Mouse (Mus musculus): ENCODE results near the gene Cldn7. TPM values are rescaled to one million over a fixed set of nuclear protein-coding genes. Genes with fewer than 3 reads are reported as not detected.
A peak's percentile ranks its signal among the peaks of the same experiment; 100 is the strongest.
"Not testable (repeated sequence)": the region's sequence is repeated elsewhere in the genome, so short reads cannot be mapped to it uniquely, and the experiment has no call there.

Gene Cldn7
- total and polyA plus RNA-seq, 2 experiments from 2014 or later, result 0.34 TPM; not detected in 1

- Histone ChIP-seq H3K4me1 (ENCODE audit: insufficient read depth) (no peaks in the 10 kb centered on the region), H3K27ac (ENCODE audit: low read depth, low read length) (no peak overlapping the region), H3K4me2 (ENCODE audit: low read depth) (peak overlapping the region; percentile 51), H3K4me3 (ENCODE audit: low read depth, low read length) (peak overlapping the region; percentile 39), H3K9me3 (ENCODE audit: low read length) (no peaks in the 10 kb centered on the region), H3K27me3 (ENCODE audit: insufficient read depth, low read length) (no peaks in the 10 kb centered on the region; the same call in 1 of the 2 replicates), H3K36me3 (ENCODE audit: insufficient read depth) (no peaks in the 10 kb centered on the region), H3K9ac (peak overlapping the region; percentile 43)
- ATAC-seq, result peak; percentile 26
- TF ChIP-seq CTCF (IDR thresholded peaks at IDR 0.05; ENCODE audit: low read depth), result no peak
- whole genome bisulfite sequencing, result 3% methylated on average over 29 of the region's 29 CpGs
- DNase-seq, result no peak
Observed at GRCm38 (mm10) chr11:69947337-69948065, 17.1 kb upstream of the Cldn7 start.

GRCm38 (mm10) chr11:69948066-69948762 is 16.4 kb upstream of the Cldn7 start, which contains the start of gene Slc2a4:
Gene Slc2a4 (minus strand): TSS chr11:69948188.
- no peak for TF ChIP-seq CTCF (IDR thresholded peaks at IDR 0.05; ENCODE audit: low read depth)
- WGBS, result under 1% methylated on average over 34 of the region's 34 CpGs
- peak; percentile 94 for ATAC-seq
- peak within 1 kb of the TSS; percentile 39 for H3K4me3 ChIP-seq (ENCODE audit: low read depth, low read length)
- H3K9ac ChIP-seq, result peak within 1 kb of the TSS; percentile 43
- H3K4me1 ChIP-seq (ENCODE audit: insufficient read depth), result no peaks in the 10 kb centered on the region
- H3K4me2 ChIP-seq (ENCODE audit: low read depth), result peak within 1 kb of the TSS; percentile 51
- H3K27ac ChIP-seq (ENCODE audit: low read depth, low read length), result no peak within 1 kb of the TSS
- no peaks in the 10 kb centered on the region; the same call in 1 of the 2 replicates for H3K27me3 ChIP-seq (ENCODE audit: insufficient read depth, low read length)
- no peaks in the 10 kb centered on the region for H3K36me3 ChIP-seq (ENCODE audit: insufficient read depth)
- DNase-seq, result peak; percentile 90
- H3K9me3 ChIP-seq (ENCODE audit: low read length), result no peaks in the 10 kb centered on the region

- DNase-seq (peak; percentile 84), ATAC-seq (peak; percentile 61)
- Histone ChIP-seq H3K36me3 (ENCODE audit: insufficient read depth) (no peaks in the 10 kb centered on the region), H3K27ac (ENCODE audit: low read depth, low read length) (no peak overlapping the region), H3K9me3 (ENCODE audit: low read length) (no peaks in the 10 kb centered on the region), H3K4me2 (ENCODE audit: low read depth) (peak overlapping the region; percentile 51), H3K4me3 (ENCODE audit: low read depth, low read length) (peak overlapping the region; percentile 39), H3K27me3 (ENCODE audit: insufficient read depth, low read length) (no peaks in the 10 kb centered on the region; the same call in 1 of the 2 replicates), H3K9ac (0 out of 2 replicates have a peak overlapping the region, but pooled peaks have one; percentile 43), H3K4me1 (ENCODE audit: insufficient read depth) (no peaks in the 10 kb centered on the region)
- TF ChIP-seq CTCF (IDR thresholded peaks at IDR 0.05; ENCODE audit: low read depth), result peak; percentile 85
- under 1% methylated on average over 14 of the region's 14 CpGs for WGBS
Observed at GRCm38 (mm10) chr11:69948763-69949150, 15.8 kb upstream of the Cldn7 start.

DNA sequence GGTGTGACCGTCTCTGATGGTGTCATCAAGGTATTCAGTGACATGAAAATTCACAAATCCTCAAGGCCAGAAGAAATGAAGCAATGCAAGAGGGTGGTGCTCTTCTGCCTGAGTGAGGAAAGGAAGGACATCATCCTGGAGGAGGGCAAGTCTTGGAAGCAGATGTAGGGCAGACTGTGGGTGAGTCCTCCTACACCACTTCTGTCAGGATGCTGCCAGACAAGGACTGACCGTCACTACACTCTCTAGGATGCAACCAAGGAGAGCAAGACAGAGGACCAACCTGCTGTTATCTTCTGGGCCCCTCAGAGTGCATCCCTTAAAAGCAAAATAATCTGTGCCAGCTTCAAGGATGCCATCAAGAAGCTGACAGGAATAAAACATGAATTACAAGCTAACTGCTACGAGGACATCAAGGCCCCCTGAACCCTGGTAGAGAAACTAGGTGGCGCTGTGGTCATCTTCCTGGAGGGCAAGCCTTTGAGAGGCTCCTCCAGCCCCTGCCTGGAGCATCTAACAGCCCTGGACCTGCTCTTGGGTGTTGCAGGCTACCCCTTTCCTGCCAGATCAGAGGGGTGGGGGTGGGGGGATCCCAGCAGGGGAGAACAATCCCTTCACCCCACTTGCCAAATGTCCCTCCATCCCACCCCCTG is 13.6 kb upstream of the Cldn7 start:
- Histone ChIP-seq H3K9me3 (ENCODE audit: low read length) (no peaks in the 10 kb centered on the region), H3K27me3 (ENCODE audit: insufficient read depth, low read length) (no peaks in the 10 kb centered on the region), H3K4me3 (ENCODE audit: low read depth, low read length) (no peak overlapping the region), H3K4me2 (ENCODE audit: low read depth) (no peak overlapping the region), H3K9ac (no peak overlapping the region), H3K36me3 (ENCODE audit: insufficient read depth) (no peaks in the 10 kb centered on the region), H3K27ac (ENCODE audit: low read depth, low read length) (no peak overlapping the region), H3K4me1 (ENCODE audit: insufficient read depth) (no peaks in the 10 kb centered on the region)
- DNase-seq (no peak), ATAC-seq (no peak)
- no peak for TF ChIP-seq CTCF (IDR thresholded peaks at IDR 0.05; ENCODE audit: low read depth)
- WGBS, result 42% methylated on average over 4 of the region's 4 CpGs

GRCm38 (mm10) chr11:69952274-69952673 is 12.3 kb upstream of the Cldn7 start:
- no peaks in the 10 kb centered on the region for H3K9me3 ChIP-seq (ENCODE audit: low read length)
- no peaks in the 10 kb centered on the region for H3K4me1 ChIP-seq (ENCODE audit: insufficient read depth)
- DNase-seq (no peak), ATAC-seq (no peak)
- no peaks in the 10 kb centered on the region for H3K27me3 ChIP-seq (ENCODE audit: insufficient read depth, low read length)
- no peak for TF ChIP-seq CTCF (IDR thresholded peaks at IDR 0.05; ENCODE audit: low read depth)
- H3K36me3 ChIP-seq (ENCODE audit: insufficient read depth), result no peaks in the 10 kb centered on the region
- H3K4me3 ChIP-seq (ENCODE audit: low read depth, low read length), result no peak overlapping the region
- no peak overlapping the region for H3K27ac ChIP-seq (ENCODE audit: low read depth, low read length)
- 31% methylated on average over 1 of the region's 1 CpGs for WGBS
- H3K4me2 ChIP-seq (ENCODE audit: low read depth), result no peak overlapping the region
- H3K9ac ChIP-seq, result no peak overlapping the region

DNA sequence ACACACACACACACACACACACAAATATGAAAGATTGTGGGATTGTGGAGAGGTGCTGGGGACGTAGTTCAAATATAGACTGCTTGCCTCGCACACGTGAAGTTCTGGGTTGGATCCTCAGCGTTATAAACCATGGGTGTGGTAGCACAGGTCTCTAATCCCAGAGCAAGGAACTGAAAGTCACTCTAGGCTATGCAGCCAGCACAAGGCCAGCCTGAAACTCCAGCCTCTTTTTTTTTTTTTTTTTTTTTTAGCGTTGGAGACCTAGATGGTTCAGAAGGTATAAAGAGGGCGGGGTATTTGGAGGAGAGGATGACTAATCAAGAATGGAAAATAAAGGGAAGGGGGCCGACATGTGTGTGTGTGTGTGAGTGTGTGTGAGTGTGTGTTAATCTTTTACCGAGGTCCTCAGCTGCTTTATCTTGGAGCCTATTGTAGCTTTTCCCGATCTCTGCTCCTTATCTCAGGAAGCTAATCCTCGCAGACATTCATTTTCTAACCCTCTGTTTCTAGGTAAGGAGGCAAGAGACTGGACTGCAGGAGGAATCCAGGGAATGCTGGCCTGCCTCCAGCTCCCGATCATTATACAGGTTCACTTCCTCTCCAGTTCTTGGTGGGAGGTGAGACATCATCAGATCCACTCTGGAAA is 11.2 kb upstream of the Cldn7 start:
- DNase-seq (no peak), ATAC-seq (no peak)
- Histone ChIP-seq H3K4me3 (ENCODE audit: low read depth, low read length) (no peak overlapping the region), H3K4me1 (ENCODE audit: insufficient read depth) (no peaks in the 10 kb centered on the region), H3K9me3 (ENCODE audit: low read length) (no peaks in the 10 kb centered on the region), H3K27ac (ENCODE audit: low read depth, low read length) (no peak overlapping the region), H3K27me3 (ENCODE audit: insufficient read depth, low read length) (no peaks in the 10 kb centered on the region), H3K9ac (no peak overlapping the region), H3K36me3 (ENCODE audit: insufficient read depth) (no peaks in the 10 kb centered on the region), H3K4me2 (ENCODE audit: low read depth) (no peak overlapping the region)
- 66% methylated on average over 11 of the region's 11 CpGs for WGBS
- no peak for TF ChIP-seq CTCF (IDR thresholded peaks at IDR 0.05; ENCODE audit: low read depth)

DNA sequence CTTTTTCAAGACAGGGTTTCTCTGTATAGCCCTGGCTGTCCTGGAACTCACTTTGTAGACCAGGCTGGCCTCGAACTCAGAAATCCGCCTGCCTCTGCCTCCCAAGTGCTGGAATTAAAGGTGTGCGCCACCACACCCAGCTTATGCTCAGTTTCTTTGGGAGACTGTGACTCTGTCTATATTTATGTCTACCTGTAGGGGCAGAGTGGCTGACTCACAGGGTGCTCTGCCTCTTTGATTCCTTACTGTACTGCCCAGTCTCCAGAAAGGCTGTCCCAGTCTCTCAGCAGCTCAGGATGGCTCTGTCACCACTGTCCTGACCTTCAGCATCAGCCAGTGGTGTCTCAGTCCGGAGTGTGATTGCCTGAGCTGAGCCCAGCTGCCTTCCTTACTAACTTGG is 9.0 kb upstream of the Cldn7 start:
- not testable (repeated sequence) for H3K4me1 ChIP-seq (ENCODE audit: insufficient read depth); H3K4me3 ChIP-seq (ENCODE audit: low read depth, low read length); H3K9ac ChIP-seq; H3K9me3 ChIP-seq (ENCODE audit: low read length); H3K27ac ChIP-seq (ENCODE audit: low read depth, low read length); ATAC-seq; H3K4me2 ChIP-seq (ENCODE audit: low read depth); H3K27me3 ChIP-seq (ENCODE audit: insufficient read depth, low read length); H3K36me3 ChIP-seq (ENCODE audit: insufficient read depth); DNase-seq
- 60% methylated on average over 4 of the region's 4 CpGs for WGBS
